Mouse (Mus musculus): Measurements from ENCODE around the gene Gm48552. TPM values are rescaled to one million over a fixed set of nuclear protein-coding genes. Genes with fewer than 3 reads are reported as not detected.

The Gm48552 gene
- polyA plus RNA-seq, 1 experiment from 2014 or later: 2.5 TPM

DNA sequence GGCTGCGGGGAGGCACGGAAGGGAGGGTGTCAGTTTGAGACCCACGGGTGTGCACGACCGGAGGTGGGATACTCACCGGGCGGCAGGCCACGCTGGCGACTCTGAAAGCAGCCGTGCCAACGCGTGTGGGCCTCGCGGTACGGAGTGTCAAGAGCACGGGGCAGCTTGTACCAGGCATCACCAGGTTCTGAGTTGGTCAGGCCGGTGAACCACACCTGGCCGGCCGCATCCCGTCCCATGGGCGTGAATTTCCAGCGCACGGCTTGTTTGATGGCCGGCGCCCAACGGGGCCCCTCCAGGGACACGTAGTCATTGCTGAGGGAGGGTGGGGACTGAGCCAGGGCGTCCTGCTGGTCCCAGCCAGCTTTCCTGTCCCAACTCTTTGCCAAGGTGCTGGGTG, 24.1 kb upstream of the Gm48552 start:
- H3K27ac ChIP-seq (replicated peaks): no peak overlapping the region
- peak overlapping the region; percentile 59 for H3K9ac ChIP-seq
- ATAC-seq (ENCODE audit: low read depth): peak; percentile 4; the same call in 1 of the 2 replicates
- peak overlapping the region; percentile 23 for H3K4me3 ChIP-seq
- H3K36me3 ChIP-seq: peaks cover 50% of the 10 kb centered on the region
- no peaks in the 10 kb centered on the region for H3K9me3 ChIP-seq
- H3K27me3 ChIP-seq: peaks cover 32% of the 10 kb centered on the region
- H3K4me2 ChIP-seq: peak overlapping the region; percentile 50
- peaks cover 61% of the 10 kb centered on the region for H3K4me1 ChIP-seq (replicated peaks)
- WGBS: 11% methylated on average over 28 of the region's 28 CpGs

DNA sequence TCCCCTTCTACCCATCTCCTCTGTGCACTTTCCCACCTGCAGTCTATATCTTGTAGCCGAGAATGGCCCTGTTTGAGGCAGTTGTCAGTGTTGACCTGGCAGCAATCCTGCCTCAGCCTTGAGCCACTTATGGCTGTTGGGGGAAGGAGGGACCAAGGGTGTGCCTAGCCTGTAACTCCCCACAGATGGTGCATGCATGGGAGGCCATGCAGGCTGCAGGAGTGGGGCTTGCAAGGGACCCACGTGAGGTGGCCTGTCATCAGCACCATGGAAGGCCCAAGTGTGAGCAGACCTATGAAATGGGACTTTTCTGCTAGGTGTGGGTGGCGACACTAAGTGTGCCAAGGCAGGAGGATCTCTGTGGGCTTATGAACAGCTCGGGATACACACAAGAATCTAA, 23.7 kb upstream of the Gm48552 start:
- no peak overlapping the region for H3K27ac ChIP-seq (replicated peaks)
- H3K9me3 ChIP-seq: no peaks in the 10 kb centered on the region
- H3K4me1 ChIP-seq (replicated peaks): peaks cover 57% of the 10 kb centered on the region
- H3K4me2 ChIP-seq: peak overlapping the region; percentile 50; the same call in 1 of the 2 replicates
- H3K27me3 ChIP-seq: peaks cover 32% of the 10 kb centered on the region
- peaks cover 52% of the 10 kb centered on the region for H3K36me3 ChIP-seq
- peak overlapping the region; percentile 59; the same call in 1 of the 2 replicates for H3K9ac ChIP-seq
- WGBS: 41% methylated on average over 4 of the region's 4 CpGs
- ATAC-seq (ENCODE audit: low read depth): peak; percentile 25; the same call in 1 of the 2 replicates
- H3K4me3 ChIP-seq: no peak overlapping the region; the same call in 1 of the 2 replicates

DNA sequence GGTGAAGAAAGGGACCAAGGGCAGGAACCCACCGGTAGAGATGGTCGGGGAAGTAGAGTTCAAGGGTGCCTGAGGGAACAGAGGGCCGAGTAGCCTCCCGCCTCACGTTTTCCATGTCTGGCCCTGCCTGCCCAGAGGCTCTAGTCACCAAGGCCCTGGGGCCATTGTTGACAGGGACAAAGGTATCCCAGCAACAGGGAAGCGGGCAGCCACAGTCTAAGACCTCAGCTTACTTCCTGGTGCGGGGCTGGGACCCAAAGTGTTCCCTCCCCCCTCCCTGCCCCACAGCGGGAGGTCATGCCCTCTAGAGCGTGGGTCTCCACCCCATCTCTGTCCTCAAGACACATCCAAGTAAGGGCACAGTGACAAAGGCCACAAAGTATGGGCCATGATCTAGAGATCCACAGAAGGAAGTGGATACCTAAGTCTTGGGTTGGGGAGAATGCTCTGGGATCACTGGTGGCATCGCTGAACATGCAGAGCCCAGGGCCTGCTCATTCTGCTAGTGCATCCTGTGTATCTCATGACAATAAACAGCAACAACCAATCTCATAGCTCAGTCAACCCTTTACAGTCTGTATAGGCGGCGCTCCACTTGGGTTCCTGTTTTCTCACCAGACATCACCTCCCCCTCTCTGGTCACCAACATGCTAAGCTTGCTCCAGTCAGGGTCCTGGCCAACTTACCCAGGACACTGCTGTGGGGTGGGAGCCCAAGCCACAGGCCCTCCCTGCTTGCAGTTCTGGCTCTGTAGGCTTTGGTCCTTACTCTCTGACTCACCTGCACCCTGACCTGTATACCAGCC, 22.9 kb upstream of the Gm48552 start, which contains the start of gene 4930404N11Rik:
Gene 4930404N11Rik, minus strand, starts transcription at position 145 of the 805 bp plus-strand sequence.
- Histone ChIP-seq H3K4me3 (peak within 1 kb of the TSS; percentile 23; the same call in 1 of the 2 replicates), H3K4me1 (replicated peaks) (peaks cover 51% of the 10 kb centered on the region), H3K9ac (peak within 1 kb of the TSS; percentile 59; the same call in 1 of the 2 replicates), H3K27ac (replicated peaks) (peak within 1 kb of the TSS; percentile 38; the same call in 1 of the 2 replicates), H3K27me3 (peaks cover 32% of the 10 kb centered on the region), H3K4me2 (peak within 1 kb of the TSS; percentile 50), H3K36me3 (peaks cover 58% of the 10 kb centered on the region), H3K9me3 (no peaks in the 10 kb centered on the region)
- WGBS: 20% methylated on average over 12 of the region's 12 CpGs
- no peak; the same call in 1 of the 2 replicates for ATAC-seq (ENCODE audit: low read depth)

DNA sequence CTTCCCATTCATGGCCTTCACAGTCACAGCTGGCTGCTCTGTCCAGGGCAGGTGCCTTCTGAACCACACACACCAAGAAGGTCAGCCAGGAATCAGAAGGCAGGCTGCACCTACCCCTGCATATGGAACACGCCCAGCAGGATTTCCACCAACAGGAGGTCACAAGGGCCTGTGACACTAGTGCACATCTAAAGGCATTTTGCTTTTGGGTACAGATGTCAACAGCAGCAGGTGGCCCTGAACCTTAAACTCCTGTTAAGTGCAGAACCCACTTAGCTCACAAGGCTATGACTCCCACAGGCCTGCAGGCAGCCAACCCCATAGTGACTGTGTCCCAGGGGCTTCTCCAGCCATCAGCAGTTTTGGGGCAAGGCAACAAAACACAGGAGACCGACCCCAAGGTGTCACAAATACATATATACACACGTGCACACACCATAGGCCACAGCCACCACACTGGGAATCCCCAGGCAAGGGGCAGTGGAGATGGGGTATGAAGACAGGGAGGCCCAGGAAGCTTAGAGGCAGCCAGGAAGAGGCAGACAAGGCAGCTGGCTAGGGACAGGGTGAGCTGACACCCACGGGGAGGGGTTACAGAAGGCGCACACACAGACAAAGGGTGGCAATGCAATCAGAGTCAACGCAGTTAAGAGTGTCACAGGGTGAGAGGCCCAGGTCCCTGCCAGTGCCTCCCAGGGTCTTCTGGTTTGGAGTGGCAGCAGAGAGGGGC, 22.2 kb upstream of the Gm48552 start:
- peaks cover 61% of the 10 kb centered on the region for H3K36me3 ChIP-seq
- WGBS: 80% methylated on average over 6 of the region's 6 CpGs
- no peak overlapping the region for H3K4me3 ChIP-seq
- peak overlapping the region; percentile 38; the same call in 1 of the 2 replicates for H3K27ac ChIP-seq (replicated peaks)
- H3K9me3 ChIP-seq: no peaks in the 10 kb centered on the region
- no peak overlapping the region for H3K9ac ChIP-seq
- no peak overlapping the region for H3K4me2 ChIP-seq
- no peak for ATAC-seq (ENCODE audit: low read depth)
- peaks cover 46% of the 10 kb centered on the region for H3K4me1 ChIP-seq (replicated peaks)
- peaks cover 32% of the 10 kb centered on the region for H3K27me3 ChIP-seq

DNA sequence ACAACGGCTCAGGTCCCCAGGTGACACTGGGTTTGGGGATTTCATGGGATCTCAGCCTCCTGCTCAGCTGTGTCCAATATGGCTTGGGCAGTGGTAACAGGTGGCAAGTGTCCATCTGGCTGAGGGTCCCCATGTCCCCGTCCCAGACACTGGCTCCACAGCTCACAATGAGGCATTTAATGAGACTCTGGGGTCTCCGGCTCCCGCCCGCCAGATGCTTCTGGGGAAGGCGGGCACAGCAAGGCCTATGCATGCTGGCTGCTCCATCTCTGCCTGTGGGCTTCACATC, 21.7 kb upstream of the Gm48552 start:
- no peaks in the 10 kb centered on the region for H3K9me3 ChIP-seq
- no peak overlapping the region for H3K9ac ChIP-seq
- peaks cover 58% of the 10 kb centered on the region for H3K36me3 ChIP-seq
- H3K4me1 ChIP-seq (replicated peaks): peaks cover 46% of the 10 kb centered on the region
- H3K4me3 ChIP-seq: no peak overlapping the region
- H3K27ac ChIP-seq (replicated peaks): no peak overlapping the region
- 63% methylated on average over 6 of the region's 6 CpGs for WGBS
- no peak for ATAC-seq (ENCODE audit: low read depth)
- H3K4me2 ChIP-seq: no peak overlapping the region
- peaks cover 32% of the 10 kb centered on the region for H3K27me3 ChIP-seq

DNA sequence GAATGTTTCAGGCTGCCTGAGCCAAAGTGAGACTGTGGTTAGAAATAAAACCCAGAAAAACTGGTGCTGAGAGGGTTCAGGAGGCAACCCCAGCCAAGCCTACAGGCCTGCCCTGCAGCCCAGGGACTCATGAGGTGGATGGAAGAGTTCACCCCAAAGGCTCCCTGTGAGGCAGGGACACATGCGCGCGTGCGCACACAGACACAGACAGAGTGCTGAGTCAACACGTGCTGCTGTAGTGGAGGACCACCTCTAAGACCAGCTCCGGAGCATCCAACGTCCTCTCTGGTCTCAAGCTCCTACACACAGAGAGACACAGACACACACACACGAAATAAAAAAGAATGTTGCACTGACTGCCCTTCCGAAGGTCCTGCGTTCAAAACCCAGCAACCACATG, 13.5 kb upstream of the Gm48552 start:
- peaks cover 38% of the 10 kb centered on the region for H3K4me1 ChIP-seq (replicated peaks)
- ATAC-seq (ENCODE audit: low read depth): no peak
- H3K4me3 ChIP-seq: no peak overlapping the region
- no peak overlapping the region for H3K4me2 ChIP-seq
- no peaks in the 10 kb centered on the region for H3K9me3 ChIP-seq
- H3K27ac ChIP-seq (replicated peaks): no peak overlapping the region
- 96% methylated on average over 10 of the region's 10 CpGs for WGBS
- H3K27me3 ChIP-seq: no peaks in the 10 kb centered on the region
- peak overlapping the region; percentile 26; the same call in 1 of the 2 replicates for H3K9ac ChIP-seq
- H3K36me3 ChIP-seq: peaks cover 44% of the 10 kb centered on the region

DNA sequence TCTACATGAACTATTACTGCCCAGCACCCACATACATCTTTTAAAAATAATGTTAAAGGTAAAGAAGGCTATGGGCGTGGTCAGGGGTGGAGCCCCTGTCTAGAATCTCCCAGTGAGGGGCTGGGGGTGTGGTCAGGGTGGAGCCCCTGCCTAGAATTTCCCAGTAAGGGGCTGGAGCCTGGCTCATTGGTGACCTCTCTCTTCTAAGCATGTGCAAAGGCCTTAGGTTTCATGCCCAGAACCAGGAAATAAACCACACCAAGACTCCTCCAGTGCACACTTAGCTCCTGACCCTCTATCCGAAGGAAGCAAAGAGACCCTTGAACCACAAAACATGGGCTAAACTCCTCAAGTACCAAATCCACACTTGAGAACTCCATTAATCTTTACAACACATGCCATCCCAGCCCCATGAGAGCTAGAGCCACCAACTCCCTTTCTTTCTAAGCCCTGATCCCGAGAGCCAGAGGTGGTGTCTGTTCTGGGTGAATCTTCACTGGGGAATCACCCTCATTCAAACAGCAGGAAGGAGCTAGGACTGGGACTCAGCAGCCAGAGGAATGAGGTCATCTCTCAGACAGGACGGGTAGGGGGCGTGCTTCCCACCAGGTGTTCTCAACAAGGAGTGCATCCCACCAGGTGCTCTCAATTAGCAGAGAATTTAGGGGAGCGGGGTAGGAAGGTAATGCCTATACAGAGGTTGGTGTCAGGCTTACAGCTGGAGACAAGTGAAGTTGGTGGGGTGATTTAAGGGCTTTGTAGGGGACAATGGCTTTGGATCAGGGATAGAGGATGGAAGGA, 12.0 kb upstream of the Gm48552 start:
- Histone ChIP-seq H3K9me3 (no peaks in the 10 kb centered on the region), H3K27ac (replicated peaks) (no peak overlapping the region), H3K4me2 (peak overlapping the region; percentile 86), H3K9ac (peak overlapping the region; percentile 86), H3K36me3 (peaks cover 29% of the 10 kb centered on the region), H3K4me3 (peak overlapping the region; percentile 71), H3K27me3 (no peaks in the 10 kb centered on the region), H3K4me1 (replicated peaks) (peaks cover 38% of the 10 kb centered on the region)
- no peak for ATAC-seq (ENCODE audit: low read depth)
- WGBS: 44% methylated on average over 6 of the region's 6 CpGs

DNA sequence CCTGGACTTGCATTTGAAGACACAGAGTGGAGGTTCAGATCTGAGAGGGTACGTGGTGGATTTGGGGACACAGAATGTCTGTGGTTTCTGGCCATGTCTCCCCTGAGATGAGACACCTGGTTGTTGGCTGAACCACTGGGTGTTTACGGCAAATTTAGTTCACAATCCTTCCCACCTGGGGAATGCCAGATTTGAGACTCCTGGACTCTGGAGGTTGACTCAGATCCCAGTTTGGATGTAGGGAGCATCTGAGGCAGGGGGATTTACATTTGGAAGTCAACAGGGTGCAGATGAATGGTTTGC, 11.5 kb upstream of the Gm48552 start:
- Histone ChIP-seq H3K4me3 (peak overlapping the region; percentile 71), H3K9ac (peak overlapping the region; percentile 86), H3K27ac (replicated peaks) (no peak overlapping the region; the same call in 1 of the 2 replicates), H3K4me1 (replicated peaks) (peaks cover 38% of the 10 kb centered on the region), H3K36me3 (peaks cover 28% of the 10 kb centered on the region), H3K9me3 (no peaks in the 10 kb centered on the region), H3K27me3 (no peaks in the 10 kb centered on the region), H3K4me2 (peak overlapping the region; percentile 86)
- WGBS: 61% methylated on average over 2 of the region's 2 CpGs
- ATAC-seq (ENCODE audit: low read depth): no peak

DNA sequence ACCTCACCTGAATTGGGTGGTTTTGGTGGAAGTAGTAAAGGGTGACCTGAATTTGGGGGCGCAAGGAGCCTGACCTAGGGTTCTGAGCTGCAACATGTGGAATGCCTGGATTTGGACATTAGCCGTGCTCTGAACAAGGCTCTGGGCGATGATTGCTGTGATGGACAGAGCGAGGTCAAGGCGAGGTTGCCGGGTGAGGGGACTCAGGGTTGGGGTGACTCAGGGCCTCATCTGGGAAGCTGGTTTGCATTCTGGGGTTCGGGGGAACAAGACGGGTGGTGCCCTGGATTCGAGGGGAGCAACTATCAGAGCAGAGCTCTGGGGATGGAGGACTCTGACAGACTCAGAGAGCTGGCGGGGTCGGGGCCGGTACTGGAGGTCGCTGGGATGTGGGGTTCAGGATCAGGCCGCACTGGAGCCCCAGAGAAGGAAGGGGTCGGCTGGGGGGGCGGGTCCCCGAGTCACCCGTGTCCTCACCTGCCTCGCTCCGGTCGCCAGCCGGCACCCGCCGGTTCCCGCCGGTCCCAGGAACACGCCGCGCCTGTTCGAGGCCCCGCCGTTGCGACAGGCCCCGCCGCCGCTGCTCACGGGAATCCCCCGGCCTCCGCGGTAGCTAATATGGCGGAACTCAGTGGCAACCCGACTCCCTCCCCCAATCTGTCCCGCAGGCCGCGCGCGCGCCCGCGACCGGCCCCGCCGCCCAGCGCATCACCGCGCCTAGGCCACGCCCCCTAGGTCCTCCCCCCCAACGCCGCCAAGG, 10.8 kb upstream of the Gm48552 start, which contains the start of gene Fzr1:
Gene Fzr1, minus strand, starts transcription at position 724 of the 760 bp plus-strand sequence.
- H3K36me3 ChIP-seq: peaks cover 22% of the 10 kb centered on the region
- under 1% methylated on average over 56 of the region's 59 CpGs for WGBS
- peak; percentile 69 for ATAC-seq (ENCODE audit: low read depth)
- peak within 1 kb of the TSS; percentile 86 for H3K9ac ChIP-seq
- peak within 1 kb of the TSS; percentile 79 for H3K27ac ChIP-seq (replicated peaks)
- no peaks in the 10 kb centered on the region for H3K9me3 ChIP-seq
- H3K27me3 ChIP-seq: no peaks in the 10 kb centered on the region
- H3K4me1 ChIP-seq (replicated peaks): peaks cover 38% of the 10 kb centered on the region
- peak within 1 kb of the TSS; percentile 86 for H3K4me2 ChIP-seq
- H3K4me3 ChIP-seq: peak within 1 kb of the TSS; percentile 71

DNA sequence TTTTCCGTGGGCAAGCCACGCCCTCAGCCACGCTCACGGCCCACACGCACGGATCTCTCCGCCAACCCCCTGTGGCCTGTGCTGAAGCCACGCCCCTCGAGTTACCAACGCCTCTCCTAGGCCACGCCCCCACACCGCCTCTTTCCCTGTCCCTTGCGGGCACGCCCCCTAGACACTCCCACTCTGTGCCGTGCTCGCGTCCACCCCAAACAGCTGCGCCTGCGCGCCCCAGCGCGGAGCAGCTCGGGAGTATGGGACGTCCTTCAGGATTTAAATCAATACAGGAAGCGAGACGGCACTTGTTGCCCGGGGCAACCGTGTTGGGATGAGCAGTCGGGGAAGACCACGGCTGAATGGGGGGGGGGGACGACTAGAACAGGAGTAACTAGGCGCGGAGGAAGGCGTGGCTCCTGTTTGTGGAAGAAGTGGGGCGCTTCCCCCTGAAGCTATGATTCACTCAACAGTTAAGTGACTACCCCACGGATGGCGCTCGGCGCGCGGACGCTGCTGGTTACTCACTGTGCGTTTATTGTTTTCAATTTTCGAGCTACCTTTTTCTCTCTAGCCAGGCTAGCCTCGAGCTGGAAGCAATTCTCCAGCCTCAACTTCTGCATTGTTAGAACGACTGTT, 10.1 kb upstream of the Gm48552 start:
- under 1% methylated on average over 46 of the region's 46 CpGs for WGBS
- ATAC-seq (ENCODE audit: low read depth): peak; percentile 96
- Histone ChIP-seq H3K27me3 (no peaks in the 10 kb centered on the region), H3K4me1 (replicated peaks) (peaks cover 33% of the 10 kb centered on the region), H3K9me3 (no peaks in the 10 kb centered on the region), H3K9ac (peak overlapping the region; percentile 57), H3K4me2 (peak overlapping the region; percentile 59), H3K36me3 (peaks cover 15% of the 10 kb centered on the region), H3K27ac (replicated peaks) (peak overlapping the region; percentile 79), H3K4me3 (peak overlapping the region; percentile 71)

DNA sequence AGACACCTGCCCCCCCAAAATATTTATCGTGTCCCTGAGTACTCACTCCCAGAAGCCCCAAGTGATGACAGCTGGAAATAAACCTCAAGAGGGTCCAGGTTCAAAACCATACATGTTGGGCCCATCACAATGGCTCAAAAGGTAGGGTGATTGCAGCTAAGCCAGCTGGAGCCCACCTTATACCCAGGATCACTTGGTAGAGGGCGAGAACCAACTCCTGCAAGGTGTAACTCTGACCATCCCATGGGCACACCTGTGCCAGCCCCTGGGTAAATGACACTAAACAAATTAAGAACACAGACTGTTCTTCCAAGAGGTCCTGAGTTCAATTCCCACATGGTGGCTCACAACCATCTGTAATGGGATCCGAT, 9.6 kb upstream of the Gm48552 start:
- 59% methylated on average over 3 of the region's 3 CpGs for WGBS
- Histone ChIP-seq H3K4me3 (peak overlapping the region; percentile 71), H3K27me3 (no peaks in the 10 kb centered on the region), H3K9me3 (no peaks in the 10 kb centered on the region), H3K4me1 (replicated peaks) (peaks cover 29% of the 10 kb centered on the region), H3K27ac (replicated peaks) (peak overlapping the region; percentile 66), H3K36me3 (peaks cover 10% of the 10 kb centered on the region), H3K9ac (peak overlapping the region; percentile 57), H3K4me2 (peak overlapping the region; percentile 59)
- ATAC-seq (ENCODE audit: low read depth): peak; percentile 1

All from neural tube, embryonic 13.5 days (tissue).